7 mouse cellular contexts compared by ENCODE assay signal in genomic region chr11:118379251-118380009, GRCm38 (mm10). TPM values are rescaled to one million over a fixed set of nuclear protein-coding genes. Genes with fewer than 3 reads are reported as not detected.
DNase-seq lines count a peak whose midpoint lies in the region; ATAC-seq lines count a peak whose summit lies in the region.

No protein-coding gene starts in this region.

- ATAC-seq in intestine, embryonic 15.5 days: peak; percentile 65
- ATAC-seq in midbrain, embryonic 16.5 days: 0 out of 2 replicates have a peak, but pooled peaks have one; percentile 58

- intact Hi-C loops in left cerebral cortex, postnatal 36 days (cut with DNase I): loop anchor here (1.0 to 10.0 kb wide), 2 partner anchors 61 to 295 kb away; no protein-coding TSS in a partner anchor

- H3K27ac ChIP-seq in intestine, embryonic 15.5 days: no peak overlapping the region
- H3K27ac ChIP-seq in midbrain, embryonic 16.5 days (ENCODE audit: low read length): no peak overlapping the region

- DNase-seq in T-cell, adult 2 months (ENCODE audit: low spot score): peak; percentile 74
- DNase-seq in cerebellum, adult 8-10 months: peak; percentile 84
- DNase-seq in gastrocnemius, adult 18-20 months (ENCODE audit: low spot score): peak; percentile 92
- DNase-seq in left cerebral cortex, postnatal 36 days (ENCODE audit: low spot score in 2 of 2): peak; percentile 76 to 80
- peak; percentile 62 to 88 for DNase-seq in spleen, postnatal 10 days (ENCODE audit: low spot score in 2 of 2)

- WGBS in intestine, embryonic 15.5 days: 41% methylated on average over 11 of the region's 11 CpGs
- 46% methylated on average over 11 of the region's 11 CpGs for WGBS in midbrain, embryonic 16.5 days

- no peaks in the 10 kb centered on the region for H3K9me3 ChIP-seq in intestine, embryonic 15.5 days
- H3K9me3 ChIP-seq in midbrain, embryonic 16.5 days (replicated peaks; ENCODE audit: control insufficient read depth, low read length, poor library complexity, severe bottlenecking): no peaks in the 10 kb centered on the region

- H3K4me2 ChIP-seq in intestine, embryonic 15.5 days (replicated peaks): no peak overlapping the region
- H3K4me2 ChIP-seq in midbrain, embryonic 16.5 days (ENCODE audit: low read length): no peak overlapping the region

- H3K36me3 ChIP-seq in intestine, embryonic 15.5 days: no peaks in the 10 kb centered on the region
- no peaks in the 10 kb centered on the region for H3K36me3 ChIP-seq in midbrain, embryonic 16.5 days (ENCODE audit: control insufficient read depth, insufficient read depth, low read length)

- peaks cover 8% of the 10 kb centered on the region; the same call in 1 of the 2 replicates for H3K4me1 ChIP-seq in intestine, embryonic 15.5 days (replicated peaks)
- peaks cover 3% of the 10 kb centered on the region; the same call in 1 of the 2 replicates for H3K4me1 ChIP-seq in midbrain, embryonic 16.5 days (ENCODE audit: control insufficient read depth, insufficient read depth, low read length)

- no peak overlapping the region for H3K9ac ChIP-seq in intestine, embryonic 15.5 days
- no peak overlapping the region; the same call in 1 of the 2 replicates for H3K9ac ChIP-seq in midbrain, embryonic 16.5 days (ENCODE audit: low read depth, low read length)

- no peak overlapping the region for H3K4me3 ChIP-seq in intestine, embryonic 15.5 days (replicated peaks)
- H3K4me3 ChIP-seq in midbrain, embryonic 16.5 days (ENCODE audit: low read depth, low read length): no peak overlapping the region

- H3K27me3 ChIP-seq in intestine, embryonic 15.5 days (replicated peaks): no peaks in the 10 kb centered on the region
- no peaks in the 10 kb centered on the region for H3K27me3 ChIP-seq in midbrain, embryonic 16.5 days (ENCODE audit: control insufficient read depth, insufficient read depth, low read depth, low read length)

RNA-seq across cellular contexts. Expression of gene Lgals3bp, which starts 22.5 kb away (rescaled TPM):
- total RNA-seq in gastrocnemius, adult 18-20 months (2021): 10 to 100 TPM; 15.8 to 17.1 TPM
- 153 and 171 TPM in 2 replicates for polyA plus RNA-seq in intestine, embryonic 15.5 days (2015; fragmentation: Nextera tagmentation; extraction: Ambion mirVana)
- 10 to 100 TPM; 20.5 to 21.2 TPM for total RNA-seq in left cerebral cortex, postnatal 36 days (2021)
- polyA plus RNA-seq in midbrain, embryonic 16.5 days (2015; fragmentation: Nextera tagmentation; extraction: Ambion mirVana): 3.8 and 4.4 TPM in 2 replicates

RNA-seq across cellular contexts. Expression of gene Timp2, which starts 23.9 kb away (rescaled TPM):
- 10 to 100 TPM; 65.4 to 89.1 TPM for total RNA-seq in gastrocnemius, adult 18-20 months (2021)
- 58.8 and 60.2 TPM in 2 replicates for polyA plus RNA-seq in intestine, embryonic 15.5 days (2015; fragmentation: Nextera tagmentation; extraction: Ambion mirVana)
- total RNA-seq in left cerebral cortex, postnatal 36 days (2021): 100 to 1,000 TPM; 214 to 247 TPM
- polyA plus RNA-seq in midbrain, embryonic 16.5 days (2015; fragmentation: Nextera tagmentation; extraction: Ambion mirVana): 83.6 and 98.8 TPM in 2 replicates

RNA-seq across cellular contexts. Expression of gene Cep295nl, which starts 37.1 kb away (rescaled TPM):
- total RNA-seq in gastrocnemius, adult 18-20 months (2021): under 1 TPM; 0.52 to 0.73 TPM
- polyA plus RNA-seq in intestine, embryonic 15.5 days (2015; fragmentation: Nextera tagmentation; extraction: Ambion mirVana): 0.23 and 0.24 TPM in 2 replicates
- 1 to 10 TPM; 1.3 to 1.8 TPM for total RNA-seq in left cerebral cortex, postnatal 36 days (2021)
- 0.10 and 0.15 TPM in 2 replicates for polyA plus RNA-seq in midbrain, embryonic 16.5 days (2015; fragmentation: Nextera tagmentation; extraction: Ambion mirVana)

RNA-seq across cellular contexts. Expression of gene Cant1, which starts 39.5 kb away (rescaled TPM):
- total RNA-seq in gastrocnemius, adult 18-20 months (2021): 10 to 100 TPM; 10.7 to 11.9 TPM
- polyA plus RNA-seq in intestine, embryonic 15.5 days (2015; fragmentation: Nextera tagmentation; extraction: Ambion mirVana): 39.7 and 44.3 TPM in 2 replicates
- 10 to 100 TPM; 36.5 to 37.0 TPM for total RNA-seq in left cerebral cortex, postnatal 36 days (2021)
- polyA plus RNA-seq in midbrain, embryonic 16.5 days (2015; fragmentation: Nextera tagmentation; extraction: Ambion mirVana): 24.9 and 27.8 TPM in 2 replicates

RNA-seq across cellular contexts. Expression of gene C1qtnf1, which starts 48.6 kb away (rescaled TPM):
- total RNA-seq in gastrocnemius, adult 18-20 months (2021): 1 to 10 TPM; 6.6 to 6.9 TPM
- 6.3 and 6.6 TPM in 2 replicates for polyA plus RNA-seq in intestine, embryonic 15.5 days (2015; fragmentation: Nextera tagmentation; extraction: Ambion mirVana)
- total RNA-seq in left cerebral cortex, postnatal 36 days (2021): 1 to 10 TPM; 4.6 to 4.9 TPM
- 4.1 and 4.2 TPM in 2 replicates for polyA plus RNA-seq in midbrain, embryonic 16.5 days (2015; fragmentation: Nextera tagmentation; extraction: Ambion mirVana)
